Mouse (Mus musculus) CH12.LX (cell line): ENCODE measurements around the gene Letm1.

ENCODE experiments used
- CHD1 ChIP-seq: IDR thresholded peaks from 2 replicates; pipeline ENCODE4 v1.6.1; 2012; ENCODE audit warnings: low read depth, low read length, improper control_type of control experiment, inconsistent platforms
- CHD2 ChIP-seq: IDR thresholded peaks from 2 replicates; pipeline ENCODE4 v1.6.1; 2011; ENCODE audit warnings: low read length, improper control_type of control experiment
- CTCF ChIP-seq, 2 experiments: IDR thresholded peaks in 1 of 2; conservative IDR thresholded peaks in 1 of 2; 2 replicates each; pipeline ENCODE4 v1.5.1; 2011 to 2012; ENCODE audit warnings: low read depth in 2 of 2, low read length in 2 of 2, improper control_type of control experiment in 1 of 2, inconsistent platforms in 1 of 2, mild to moderate bottlenecking in 1 of 2, moderate library complexity in 1 of 2
- E2F4 ChIP-seq: IDR thresholded peaks from 2 replicates; pipeline ENCODE4 v1.6.1; 2011; ENCODE audit warnings: low read depth, low read length, improper control_type of control experiment; ENCODE audit not compliant: insufficient replicate concordance
- EP300 ChIP-seq: IDR thresholded peaks from 2 replicates; pipeline ENCODE4 v1.6.1; 2011; ENCODE audit warnings: low read length, improper control_type of control experiment
- POLR2A ChIP-seq: IDR thresholded peaks from 2 replicates; pipeline ENCODE4 v1.6.1; 2011; ENCODE audit warnings: low read depth, mild to moderate bottlenecking, improper control_type of control experiment, low read length
- USF1 ChIP-seq: IDR thresholded peaks from 2 replicates; pipeline ENCODE4 v1.6.1; 2014; ENCODE audit warnings: low read depth, mild to moderate bottlenecking, inconsistent platforms, low read length, improper control_type of control experiment
- USF2 ChIP-seq: conservative IDR thresholded peaks from 2 replicates; pipeline ENCODE4 v1.6.1; 2011; ENCODE audit warnings: low read depth, low read length, improper control_type of control experiment
- ZC3H11A ChIP-seq: IDR thresholded peaks from 2 replicates; pipeline ENCODE4 v1.6.1; 2012; ENCODE audit warnings: low read depth, mild to moderate bottlenecking, inconsistent platforms, low read length, improper control_type of control experiment

DNA sequence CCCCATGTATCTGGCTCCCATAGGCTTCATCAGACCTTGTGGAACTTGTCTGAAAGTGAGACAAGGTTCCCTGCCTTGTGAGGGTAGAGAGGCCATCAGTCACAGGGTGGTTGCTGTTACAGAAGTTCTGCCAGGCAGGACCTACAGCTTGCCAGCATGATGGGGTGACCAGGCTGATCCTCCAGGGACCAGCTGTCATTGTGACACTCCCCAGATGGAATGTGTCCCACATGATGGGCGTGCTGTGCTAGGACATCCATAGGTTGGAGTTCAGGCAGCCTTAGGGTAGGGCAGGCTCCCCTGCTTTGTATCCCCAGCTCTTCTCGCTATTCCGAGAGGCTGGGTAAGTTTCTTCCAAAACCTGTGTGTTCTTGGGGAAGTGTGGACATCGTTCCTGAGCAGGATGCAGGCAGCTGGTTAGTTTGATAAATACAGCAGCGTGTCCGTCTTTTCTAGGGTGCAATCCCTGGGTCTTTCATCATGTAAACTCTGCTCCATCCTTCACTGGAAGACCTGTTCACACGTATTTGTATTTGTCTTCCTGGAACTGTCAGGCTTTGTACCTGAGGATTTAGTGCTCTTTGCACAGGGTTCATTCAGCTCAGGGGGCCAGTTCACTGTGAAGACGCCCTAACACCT lies 61.6 kb downstream of the Letm1 start:
- TF ChIP-seq EP300 = no peak
- TF ChIP-seq CTCF (conservative IDR thresholded peaks at IDR 0.05 in 1 of 2, IDR thresholded peaks at IDR 0.05 in 1 of 2; ENCODE audit: low read depth in 2 of 2, low read length in 2 of 2) = no peak
- TF ChIP-seq ZC3H11A = no peak
- TF ChIP-seq USF2 = no peak
- no peak for TF ChIP-seq POLR2A
- TF ChIP-seq CHD2 = no peak
- no peak for TF ChIP-seq CHD1
- TF ChIP-seq USF1 = no peak
- no peak for TF ChIP-seq E2F4
